Mouse (Mus musculus): ENCODE measurements around the gene Chrna10.

The Chrna10 gene

DNA sequence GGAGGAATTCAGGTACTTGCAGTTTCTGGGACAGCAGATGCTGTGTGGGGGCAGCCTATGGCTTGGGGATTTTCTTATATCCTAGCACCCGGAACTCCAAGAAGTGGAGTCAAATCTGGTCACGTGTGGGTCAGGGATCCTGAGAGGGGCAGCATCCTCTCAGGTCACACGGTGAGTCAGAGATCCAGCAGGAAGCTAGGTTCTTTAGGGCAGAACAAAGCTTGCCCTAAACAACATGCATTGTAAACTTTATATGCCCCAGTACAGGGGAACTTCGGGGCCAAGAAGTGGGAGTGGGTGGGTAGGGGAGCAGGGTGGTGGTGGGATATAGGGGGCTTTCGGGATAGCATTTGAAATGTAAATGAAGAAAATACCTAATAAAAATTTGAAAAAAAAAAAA, 15.8 kb downstream of the Chrna10 start:
- peaks cover 38% of the 10 kb centered on the region for H3K27me3 ChIP-seq (ENCODE audit: insufficient read depth, low read length)
- peak overlapping the region; percentile 71 for H3K4me3 ChIP-seq (replicated peaks; ENCODE audit: low read length)
- TF ChIP-seq NANOG (IDR thresholded peaks at IDR 0.05; ENCODE audit: borderline replicate concordance, low read length) (no peak), CTCF (conservative IDR thresholded peaks at IDR 0.05; ENCODE audit: low read length) (no peak), POU5F1 (IDR thresholded peaks at IDR 0.05; ENCODE audit: borderline replicate concordance, low read length) (no peak)
- H3K4me1 ChIP-seq (replicated peaks; ENCODE audit: low read depth, low read length) = peaks cover 46% of the 10 kb centered on the region
- no peaks in the 10 kb centered on the region for H3K9me3 ChIP-seq (ENCODE audit: low read length)
- no peaks in the 10 kb centered on the region for H3K36me3 ChIP-seq (ENCODE audit: insufficient read depth, low read length)

DNA sequence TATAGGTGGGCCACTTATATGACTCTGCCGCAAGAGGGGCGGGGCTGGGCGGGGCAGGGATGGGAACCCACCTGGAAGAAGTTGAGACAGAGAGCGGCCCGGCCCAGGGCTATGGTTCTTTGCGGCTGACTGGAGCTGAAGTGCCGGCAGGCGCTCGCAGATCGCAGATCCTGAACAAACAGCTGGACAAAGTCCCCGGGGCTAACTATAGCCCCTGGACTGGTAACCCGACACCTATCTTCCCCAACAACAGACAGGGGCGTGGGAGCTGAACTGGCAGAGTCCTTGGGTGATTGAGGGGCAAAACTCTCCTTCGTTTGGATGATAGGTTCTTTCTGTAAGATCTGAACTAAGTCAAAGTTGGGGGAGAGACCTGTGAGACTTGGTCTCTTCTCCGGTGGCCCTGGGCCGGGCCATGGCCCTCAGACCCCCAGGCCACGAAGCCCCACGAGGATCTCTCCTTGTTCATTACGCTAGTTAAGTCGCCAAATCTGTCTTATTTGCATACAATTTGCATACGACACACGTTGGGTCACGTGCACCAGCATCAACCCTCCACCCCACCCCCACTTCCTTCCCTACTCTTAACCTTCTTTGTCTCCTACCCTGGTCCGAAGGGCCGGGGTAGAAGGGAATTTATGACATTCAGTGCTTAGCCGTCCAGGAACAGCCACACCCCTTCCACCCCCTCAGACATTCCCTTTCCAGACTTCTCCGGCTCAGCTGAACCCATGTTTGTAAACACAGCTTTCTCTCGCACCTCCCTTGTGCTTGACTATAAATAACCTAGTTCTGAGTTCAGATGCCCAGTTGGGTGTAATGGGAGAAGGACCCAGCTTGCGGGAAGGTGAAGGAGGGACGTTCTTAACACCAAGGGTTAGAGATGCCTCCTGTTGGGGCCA, 16.6 kb downstream of the Chrna10 start:
- TF ChIP-seq NANOG (IDR thresholded peaks at IDR 0.05; ENCODE audit: borderline replicate concordance, low read length) (no peak), CTCF (conservative IDR thresholded peaks at IDR 0.05; ENCODE audit: low read length) (no peak), POU5F1 (IDR thresholded peaks at IDR 0.05; ENCODE audit: borderline replicate concordance, low read length) (no peak)
- H3K4me1 ChIP-seq (replicated peaks; ENCODE audit: low read depth, low read length) = peaks cover 53% of the 10 kb centered on the region
- peak overlapping the region; percentile 71 for H3K4me3 ChIP-seq (replicated peaks; ENCODE audit: low read length)
- no peaks in the 10 kb centered on the region for H3K36me3 ChIP-seq (ENCODE audit: insufficient read depth, low read length)
- peaks cover 44% of the 10 kb centered on the region for H3K27me3 ChIP-seq (ENCODE audit: insufficient read depth, low read length)
- H3K9me3 ChIP-seq (ENCODE audit: low read length) = no peaks in the 10 kb centered on the region

DNA sequence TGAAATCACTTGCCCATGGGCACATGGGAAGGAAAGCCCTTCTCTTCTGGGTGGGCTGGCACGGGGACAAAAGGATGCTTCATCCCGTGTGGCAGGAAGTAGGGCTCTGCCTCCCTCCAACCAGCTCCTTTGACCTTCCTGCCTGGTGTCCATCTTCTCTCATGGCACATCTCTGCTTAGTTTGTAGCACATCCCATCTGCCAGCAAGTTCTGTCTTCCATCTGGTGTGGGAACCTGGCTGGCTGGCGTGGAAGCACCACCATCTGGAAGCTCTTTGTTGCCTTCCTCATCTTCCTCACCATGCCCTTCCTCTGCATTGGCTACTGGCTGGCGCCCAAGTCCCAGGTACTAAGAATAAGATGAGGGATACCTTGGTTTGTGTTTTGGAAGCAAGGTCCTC, 29.3 kb downstream of the Chrna10 start:
- no peak for TF ChIP-seq POU5F1 (IDR thresholded peaks at IDR 0.05; ENCODE audit: borderline replicate concordance, low read length)
- no peak for TF ChIP-seq NANOG (IDR thresholded peaks at IDR 0.05; ENCODE audit: borderline replicate concordance, low read length)
- TF ChIP-seq CTCF (conservative IDR thresholded peaks at IDR 0.05; ENCODE audit: low read length) = no peak
- Histone ChIP-seq H3K9me3 (ENCODE audit: low read length) (no peaks in the 10 kb centered on the region), H3K4me3 (replicated peaks; ENCODE audit: low read length) (no peak overlapping the region), H3K4me1 (replicated peaks; ENCODE audit: low read depth, low read length) (peaks cover 26% of the 10 kb centered on the region), H3K27me3 (ENCODE audit: insufficient read depth, low read length) (peaks cover 45% of the 10 kb centered on the region), H3K36me3 (ENCODE audit: insufficient read depth, low read length) (peaks cover 14% of the 10 kb centered on the region)

DNA sequence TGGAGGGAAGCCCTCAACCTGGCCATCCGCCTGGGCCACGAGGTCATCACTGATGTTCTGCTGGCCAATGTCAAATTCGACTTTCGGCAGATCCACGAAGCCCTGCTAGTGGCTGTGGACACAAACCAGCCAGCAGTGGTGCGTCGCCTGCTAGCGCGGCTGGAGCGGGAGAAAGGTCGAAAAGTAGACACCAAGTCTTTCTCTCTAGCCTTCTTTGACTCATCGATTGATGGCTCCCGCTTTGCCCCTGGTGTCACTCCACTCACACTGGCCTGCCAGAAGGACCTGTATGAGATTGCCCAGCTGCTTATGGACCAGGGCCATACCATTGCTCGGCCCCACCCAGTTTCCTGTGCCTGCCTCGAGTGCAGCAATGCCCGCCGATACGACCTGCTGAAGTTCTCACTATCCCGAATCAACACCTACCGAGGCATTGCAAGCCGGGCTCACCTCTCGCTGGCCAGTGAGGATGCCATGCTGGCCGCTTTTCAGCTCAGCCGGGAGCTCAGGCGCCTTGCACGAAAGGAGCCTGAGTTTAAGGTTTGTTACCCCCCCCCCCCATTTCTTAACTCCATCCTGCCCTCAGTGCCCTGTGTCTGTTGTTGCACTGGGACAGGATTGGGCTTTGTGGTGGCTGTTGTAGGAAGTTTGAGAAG, 32.5 kb downstream of the Chrna10 start:
- H3K36me3 ChIP-seq (ENCODE audit: insufficient read depth, low read length) = peaks cover 45% of the 10 kb centered on the region
- H3K9me3 ChIP-seq (ENCODE audit: low read length) = no peaks in the 10 kb centered on the region
- peaks cover 23% of the 10 kb centered on the region for H3K4me1 ChIP-seq (replicated peaks; ENCODE audit: low read depth, low read length)
- H3K4me3 ChIP-seq (replicated peaks; ENCODE audit: low read length) = peak overlapping the region; percentile 59
- TF ChIP-seq NANOG (IDR thresholded peaks at IDR 0.05; ENCODE audit: borderline replicate concordance, low read length) = no peak
- TF ChIP-seq CTCF (conservative IDR thresholded peaks at IDR 0.05; ENCODE audit: low read length) = no peak
- TF ChIP-seq POU5F1 (IDR thresholded peaks at IDR 0.05; ENCODE audit: borderline replicate concordance, low read length) = no peak
- peaks cover 35% of the 10 kb centered on the region for H3K27me3 ChIP-seq (ENCODE audit: insufficient read depth, low read length)

DNA sequence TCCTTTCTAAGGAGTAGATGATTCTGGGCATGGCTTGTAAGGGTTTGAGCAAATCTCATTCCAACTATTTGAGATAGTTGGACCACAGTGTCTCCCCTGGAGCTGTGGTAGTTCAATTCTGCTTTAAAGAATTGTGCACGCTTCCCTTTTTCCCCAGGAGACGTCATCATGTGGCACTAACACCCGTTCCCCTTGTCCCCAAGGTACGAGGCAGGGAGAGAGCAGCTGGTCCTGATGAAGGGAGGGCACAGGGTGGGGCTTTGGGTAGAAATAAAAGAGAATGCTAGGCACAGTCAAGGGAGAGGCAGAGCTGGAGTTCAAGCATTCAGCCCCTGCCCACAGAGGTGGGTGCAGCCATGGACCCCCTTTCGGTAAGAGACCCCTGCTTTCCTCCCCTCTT, 33.8 kb downstream of the Chrna10 start, which contains the start of gene Trpc2:
Trpc2 (plus strand) TSS at position 301 of the 400 bp plus-strand sequence.
- H3K4me1 ChIP-seq (replicated peaks; ENCODE audit: low read depth, low read length) = peaks cover 23% of the 10 kb centered on the region
- TF ChIP-seq NANOG (IDR thresholded peaks at IDR 0.05; ENCODE audit: borderline replicate concordance, low read length) = no peak
- TF ChIP-seq POU5F1 (IDR thresholded peaks at IDR 0.05; ENCODE audit: borderline replicate concordance, low read length) = no peak
- TF ChIP-seq CTCF (conservative IDR thresholded peaks at IDR 0.05; ENCODE audit: low read length) = no peak
- H3K4me3 ChIP-seq (replicated peaks; ENCODE audit: low read length) = peak within 1 kb of the TSS; percentile 59
- peaks cover 57% of the 10 kb centered on the region for H3K36me3 ChIP-seq (ENCODE audit: insufficient read depth, low read length)
- H3K27me3 ChIP-seq (ENCODE audit: insufficient read depth, low read length) = peaks cover 32% of the 10 kb centered on the region
- no peaks in the 10 kb centered on the region for H3K9me3 ChIP-seq (ENCODE audit: low read length)

DNA sequence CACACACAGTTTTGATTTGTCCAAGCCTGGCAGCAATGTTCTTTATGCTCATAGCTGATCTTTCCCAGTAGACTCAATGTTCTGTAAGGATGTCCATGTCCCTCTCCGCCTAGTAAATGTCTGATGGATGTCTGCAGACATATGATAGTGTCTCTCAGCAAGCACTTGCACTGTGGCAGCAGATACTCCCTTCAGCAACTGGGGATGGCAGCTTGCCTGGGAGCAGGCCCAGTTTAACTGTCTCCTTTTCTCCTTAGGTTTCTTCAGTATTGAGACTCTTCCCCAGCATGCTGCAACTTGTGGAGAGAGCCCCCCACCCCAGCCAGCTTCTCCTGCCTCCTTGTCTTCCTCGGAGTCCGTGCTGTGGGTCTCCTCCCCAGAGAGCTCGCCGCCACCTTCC, 34.8 kb downstream of the Chrna10 start:
- Histone ChIP-seq H3K4me1 (replicated peaks; ENCODE audit: low read depth, low read length) (peaks cover 23% of the 10 kb centered on the region), H3K9me3 (ENCODE audit: low read length) (no peaks in the 10 kb centered on the region), H3K27me3 (ENCODE audit: insufficient read depth, low read length) (peaks cover 24% of the 10 kb centered on the region), H3K4me3 (replicated peaks; ENCODE audit: low read length) (no peak overlapping the region), H3K36me3 (ENCODE audit: insufficient read depth, low read length) (peaks cover 66% of the 10 kb centered on the region)
- TF ChIP-seq NANOG (IDR thresholded peaks at IDR 0.05; ENCODE audit: borderline replicate concordance, low read length) (no peak), CTCF (conservative IDR thresholded peaks at IDR 0.05; ENCODE audit: low read length) (no peak), POU5F1 (IDR thresholded peaks at IDR 0.05; ENCODE audit: borderline replicate concordance, low read length) (no peak)

DNA sequence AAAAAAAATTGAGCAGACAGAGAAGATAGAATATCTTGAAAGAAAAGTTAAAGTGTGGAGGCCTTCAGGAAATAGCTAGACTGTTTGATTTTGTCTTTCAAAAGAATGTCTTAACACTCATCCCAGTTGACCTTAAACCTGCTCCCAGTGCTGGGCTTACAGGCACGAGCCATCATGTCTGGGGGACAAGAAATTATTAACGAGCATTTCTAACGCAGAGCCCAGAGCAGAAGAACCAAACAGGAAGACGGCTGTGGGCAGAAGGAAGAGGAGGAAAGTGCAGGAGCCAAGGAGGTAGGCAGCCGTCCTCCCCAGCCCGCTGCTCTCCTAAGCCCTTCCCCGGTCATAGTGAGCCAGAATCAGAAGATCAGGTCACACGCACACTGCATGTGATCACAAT, 36.3 kb downstream of the Chrna10 start:
- Histone ChIP-seq H3K4me3 (replicated peaks; ENCODE audit: low read length) (no peak overlapping the region), H3K9me3 (ENCODE audit: low read length) (no peaks in the 10 kb centered on the region), H3K27me3 (ENCODE audit: insufficient read depth, low read length) (peaks cover 17% of the 10 kb centered on the region), H3K36me3 (ENCODE audit: insufficient read depth, low read length) (peaks cover 77% of the 10 kb centered on the region), H3K4me1 (replicated peaks; ENCODE audit: low read depth, low read length) (peaks cover 20% of the 10 kb centered on the region)
- no peak for TF ChIP-seq NANOG (IDR thresholded peaks at IDR 0.05; ENCODE audit: borderline replicate concordance, low read length)

DNA sequence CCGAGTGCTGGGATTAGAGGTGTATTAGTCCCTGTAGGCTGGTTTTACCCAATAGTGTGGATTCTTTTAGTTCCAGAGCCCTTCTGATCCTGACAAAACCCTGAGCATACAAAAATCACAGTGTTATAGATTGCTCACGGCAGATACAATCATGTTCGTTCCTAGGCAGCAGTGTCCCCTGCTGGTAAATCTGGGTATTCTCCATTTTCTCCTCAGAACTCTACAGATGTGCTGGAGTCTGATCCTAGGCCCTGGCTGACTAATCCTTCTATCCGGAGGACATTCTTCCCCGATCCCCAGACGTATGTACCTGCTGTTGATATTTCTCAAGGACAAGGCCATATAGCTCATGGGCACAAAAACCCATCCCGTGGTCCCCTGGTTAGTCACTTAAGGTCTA, 38.1 kb downstream of the Chrna10 start:
- H3K27me3 ChIP-seq (ENCODE audit: insufficient read depth, low read length) = no peaks in the 10 kb centered on the region
- peaks cover 9% of the 10 kb centered on the region for H3K4me1 ChIP-seq (replicated peaks; ENCODE audit: low read depth, low read length)
- no peak overlapping the region for H3K4me3 ChIP-seq (replicated peaks; ENCODE audit: low read length)
- H3K36me3 ChIP-seq (ENCODE audit: insufficient read depth, low read length) = peaks cover 92% of the 10 kb centered on the region
- H3K9me3 ChIP-seq (ENCODE audit: low read length) = no peaks in the 10 kb centered on the region
- peak; percentile 75 for TF ChIP-seq CTCF (conservative IDR thresholded peaks at IDR 0.05; ENCODE audit: low read length)
- TF ChIP-seq NANOG (IDR thresholded peaks at IDR 0.05; ENCODE audit: borderline replicate concordance, low read length) = no peak
